Mouse (Mus musculus) G1E (cell line): ENCODE results near the gene 4930579F01Rik.

Source experiments
- CTCF ChIP-seq: IDR thresholded peaks from 2 replicates; pipeline ENCODE4 v1.5.1; 2012; ENCODE audit warnings: low read depth, low read length, inconsistent platforms, mixed read lengths
- GATA1 ChIP-seq: IDR thresholded peaks from 2 replicates; pipeline ENCODE4 v1.6.1; 2012; ENCODE audit warnings: borderline replicate concordance, low read length, inconsistent platforms, mixed read lengths
- GATA2 ChIP-seq: IDR thresholded peaks from 2 replicates; pipeline ENCODE4 v1.6.1; 2012; ENCODE audit warnings: low read depth, low read length, inconsistent platforms, borderline replicate concordance

DNA sequence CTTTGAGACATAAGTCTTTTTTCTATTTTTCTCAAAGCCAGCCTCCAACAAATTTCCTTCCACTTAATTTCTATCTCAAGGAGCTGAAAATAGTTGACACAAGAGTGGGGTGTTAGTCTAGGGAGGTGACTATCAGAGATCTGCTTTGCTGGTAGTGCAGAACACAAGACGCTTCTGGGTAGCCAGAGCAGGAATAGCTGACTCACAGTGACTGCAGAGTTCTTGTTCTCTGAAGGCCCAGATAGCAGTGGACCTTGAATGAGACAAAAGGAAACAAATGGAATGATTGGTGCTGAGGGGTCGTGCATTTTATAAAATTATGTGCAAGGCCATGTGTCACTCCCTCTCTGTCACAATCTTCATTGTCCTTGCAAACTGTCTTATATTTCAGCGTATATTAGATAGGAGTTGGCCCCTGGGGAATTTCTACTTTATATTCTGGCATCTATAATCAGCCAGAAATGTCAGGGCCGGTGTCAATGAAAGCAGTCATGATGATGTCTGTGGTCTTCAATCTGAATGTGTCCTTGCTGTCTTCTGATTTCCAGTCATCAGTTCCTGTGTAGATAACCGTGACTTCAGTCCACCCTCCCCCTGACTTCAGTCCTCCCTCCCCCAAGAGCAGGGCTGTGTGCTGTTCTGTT, 16.9 kb upstream of the 4930579F01Rik start:
- TF ChIP-seq CTCF (no peak), GATA1 (no peak), GATA2 (no peak)
